Mouse (Mus musculus): ENCODE data around the gene Psmd12.

- TF ChIP-seq POLR2A (IDR thresholded peaks at IDR 0.05; ENCODE audit: insufficient read depth, low read depth, low read length), result no peak
- no peak for TF ChIP-seq CTCF (IDR thresholded peaks at IDR 0.05; ENCODE audit: insufficient read depth, low read depth, low read length)
Measured at GRCm38 (mm10) chr11:107479862-107480203, 549 bp downstream of the Psmd12 start.

All from olfactory bulb, adult 2 months (tissue).